Mouse (Mus musculus) bone marrow, adult 2 months (tissue): ENCODE measurements around the gene Ypel4.

Experiments
- CTCF ChIP-seq: fragments of 200-500 bp; IDR thresholded peaks from 2 replicates; pipeline ENCODE4 v1.5.1; 2011; ENCODE audit warnings: low read length, control low read depth; ENCODE audit not compliant: control insufficient read depth, insufficient read depth
- POLR2A ChIP-seq: fragments of 200-500 bp; IDR thresholded peaks from 2 replicates; pipeline ENCODE4 v1.6.1; 2011; ENCODE audit warnings: low read depth, mild to moderate bottlenecking, control low read depth, low read length, borderline replicate concordance; ENCODE audit not compliant: control insufficient read depth

DNA sequence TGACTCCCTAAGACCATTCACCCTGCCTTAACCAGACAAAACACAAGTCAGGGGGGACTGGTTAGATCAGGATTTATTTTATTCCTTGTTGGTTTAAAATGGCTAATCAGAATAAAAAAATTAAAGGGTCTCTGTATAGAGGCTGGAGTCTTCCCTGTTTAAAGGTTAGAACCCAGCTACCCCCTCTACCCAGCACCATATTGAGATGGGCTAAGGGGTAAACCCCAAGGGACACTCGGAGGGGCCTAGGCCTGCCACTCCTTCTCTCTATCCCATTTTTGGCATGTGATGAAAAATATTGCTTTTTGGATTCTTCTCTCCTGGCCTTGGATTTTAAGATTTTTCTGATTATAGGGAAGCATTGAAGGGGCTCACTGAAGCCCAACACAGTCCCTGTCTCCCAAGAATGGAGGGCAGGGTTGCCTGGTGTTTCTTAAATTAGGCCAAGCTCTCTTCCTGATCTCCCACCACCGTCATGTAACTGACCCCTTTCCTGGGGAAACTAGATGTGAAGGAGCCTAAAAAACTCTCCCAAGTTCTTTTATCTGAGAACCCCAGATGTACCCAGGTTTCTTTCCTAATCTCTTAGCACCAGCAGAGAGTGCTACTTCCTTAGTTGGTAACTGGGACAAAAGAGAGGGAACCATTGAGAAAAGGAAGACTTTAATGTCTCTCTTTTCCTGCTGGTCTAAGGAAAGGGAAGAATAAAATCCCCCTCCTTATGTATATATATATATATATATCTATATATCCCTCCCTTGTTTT is 45.6 kb upstream of the Ypel4 start:
- no peak for TF ChIP-seq CTCF
- TF ChIP-seq POLR2A = no peak
